Comparison of ENCODE assay signal across 8 mouse cellular contexts in the genomic region with DNA sequence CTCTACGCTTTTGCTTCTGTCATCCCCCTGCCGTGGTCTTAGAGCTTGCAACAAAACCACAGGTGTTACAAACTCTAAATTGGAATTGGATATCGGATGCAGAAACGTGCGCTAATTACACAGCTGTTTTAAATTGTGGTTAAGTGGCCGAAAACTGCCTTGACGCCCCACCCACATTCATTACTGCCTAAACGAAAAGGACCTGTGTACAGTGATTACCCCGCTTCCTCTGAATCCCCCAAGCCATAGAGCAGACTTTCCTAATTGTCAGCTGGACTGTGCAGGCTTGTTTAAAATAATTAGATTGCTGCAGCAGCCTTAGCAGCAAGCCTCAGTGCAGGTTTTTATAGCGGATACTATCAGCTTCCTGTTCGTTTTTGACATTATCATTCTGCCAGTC.
A peak's percentile ranks its signal among the peaks of the same experiment; 100 is the strongest.
DNase-seq lines count a peak whose midpoint lies in the region; ATAC-seq and TF ChIP-seq lines count a peak whose summit lies in the region.

No protein-coding gene starts in this region.

- no peak overlapping the region for H3K27ac ChIP-seq in heart, adult 2 months
- H3K27ac ChIP-seq in neural tube, embryonic 11.5 days (ENCODE audit: low read depth, low read length) = no peak overlapping the region
- no peak overlapping the region for H3K27ac ChIP-seq in stomach, postnatal 0 days (replicated peaks)

- H3K9ac ChIP-seq in heart, adult 2 months (ENCODE audit: low read depth, low read length) = no peak overlapping the region
- no peak overlapping the region for H3K9ac ChIP-seq in neural tube, embryonic 11.5 days (ENCODE audit: low read length)
- no peak overlapping the region for H3K9ac ChIP-seq in stomach, postnatal 0 days (ENCODE audit: low read length)

- no peaks in the 10 kb centered on the region for H3K79me2 ChIP-seq in heart, adult 2 months (replicated peaks; ENCODE audit: control insufficient read depth, insufficient read depth, low read length)

- no peak for DNase-seq in heart, adult 2 months
- no peak for DNase-seq in heart, adult 9 months (ENCODE audit: low spot score in 2 of 2)
- DNase-seq in neural tube, embryonic 11.5 days (ENCODE audit: low spot score) = peak; percentile 12
- no peak for DNase-seq in neural tube, embryonic 10.5 days (ENCODE audit: extremely low spot score, low spot score)
- peak; percentile 1 to 9 for DNase-seq in layer of hippocampus, postnatal 36 days
- DNase-seq in stomach, postnatal 0 days (ENCODE audit: low spot score) = no peak
- no peak for DNase-seq in gastrocnemius, postnatal 10 days
- no peak for DNase-seq in right cerebral cortex, postnatal 4 days

- H3K4me3 ChIP-seq in heart, adult 2 months = peak overlapping the region; percentile 36
- H3K4me3 ChIP-seq in neural tube, embryonic 11.5 days (ENCODE audit: low read depth, low read length) = no peak overlapping the region
- no peak overlapping the region for H3K4me3 ChIP-seq in stomach, postnatal 0 days (ENCODE audit: low read depth, low read length)

- intact Hi-C loops in heart, adult 2 months (cut with DNase I) = loop anchor here (10.0 kb wide), 1 partner anchor 274 kb away; no protein-coding TSS in a partner anchor

- no peak for TF ChIP-seq CTCF in heart, adult 2 months (IDR thresholded peaks at IDR 0.05)
- TF ChIP-seq CTCF in stomach, postnatal 0 days (IDR thresholded peaks at IDR 0.05; ENCODE audit: low read depth) = no peak

- H3K4me1 ChIP-seq in heart, adult 2 months (ENCODE audit: control insufficient read depth, insufficient read depth, low read length) = no peaks in the 10 kb centered on the region; the same call in 1 of the 2 replicates
- H3K4me1 ChIP-seq in neural tube, embryonic 11.5 days (ENCODE audit: control insufficient read depth, insufficient read depth, low read length) = no peaks in the 10 kb centered on the region
- no peaks in the 10 kb centered on the region for H3K4me1 ChIP-seq in stomach, postnatal 0 days (replicated peaks; ENCODE audit: control insufficient read depth, insufficient read depth)

- WGBS in heart, adult 2 months = 46% methylated on average over 11 of the region's 11 CpGs
- 52% methylated on average over 11 of the region's 11 CpGs for WGBS in neural tube, embryonic 11.5 days
- 40% methylated on average over 11 of the region's 11 CpGs for WGBS in stomach, postnatal 0 days

- no peak for TF ChIP-seq EP300 in heart, adult 2 months (IDR thresholded peaks at IDR 0.05; ENCODE audit: insufficient read depth, low read depth, low read length)
- TF ChIP-seq EP300 in stomach, postnatal 0 days (optimal IDR thresholded peaks at IDR 0.05) = no peak

- no peak for ATAC-seq in neural tube, embryonic 11.5 days (ENCODE audit: insufficient read depth, low FRiP score, low TSS enrichment)
- no peak for ATAC-seq in stomach, postnatal 0 days (ENCODE audit: low FRiP score, low TSS enrichment)

- H3K9me3 ChIP-seq in neural tube, embryonic 11.5 days (ENCODE audit: control insufficient read depth, low read length) = no peaks in the 10 kb centered on the region
- no peaks in the 10 kb centered on the region for H3K9me3 ChIP-seq in stomach, postnatal 0 days (ENCODE audit: control insufficient read depth, low read length)

- no peaks in the 10 kb centered on the region for H3K27me3 ChIP-seq in heart, adult 2 months (ENCODE audit: control insufficient read depth, insufficient read depth, low read length)
- no peaks in the 10 kb centered on the region for H3K27me3 ChIP-seq in neural tube, embryonic 11.5 days (ENCODE audit: control insufficient read depth, insufficient read depth, low read length)
- H3K27me3 ChIP-seq in stomach, postnatal 0 days (ENCODE audit: control insufficient read depth, insufficient read depth, low read length) = no peaks in the 10 kb centered on the region

- TF ChIP-seq POLR2A in heart, adult 2 months (IDR thresholded peaks at IDR 0.05; ENCODE audit: insufficient read depth, low read depth, low read length) = no peak

- H3K4me2 ChIP-seq in neural tube, embryonic 11.5 days (ENCODE audit: low read depth) = peak overlapping the region; percentile 14; the same call in 1 of the 2 replicates
- H3K4me2 ChIP-seq in stomach, postnatal 0 days (replicated peaks; ENCODE audit: low read depth) = peak overlapping the region; percentile 36

- H3K36me3 ChIP-seq in heart, adult 2 months (ENCODE audit: control insufficient read depth, insufficient read depth, low read length) = no peaks in the 10 kb centered on the region
- no peaks in the 10 kb centered on the region for H3K36me3 ChIP-seq in neural tube, embryonic 11.5 days (ENCODE audit: control insufficient read depth, insufficient read depth, low read length)
- no peaks in the 10 kb centered on the region for H3K36me3 ChIP-seq in stomach, postnatal 0 days (ENCODE audit: control insufficient read depth, insufficient read depth, low read length)

Comparison
In these comparisons a context has a peak if more than half of its experiments do, and no peak if none do; other contexts are left out.
1. DNase-seq: peak in neural tube, embryonic 11.5 days (single experiment) and layer of hippocampus, postnatal 36 days (2 of 2); none in heart, adult 2 months (0 of 2), heart, adult 9 months (0 of 2), neural tube, embryonic 10.5 days (single experiment), stomach, postnatal 0 days (single experiment), gastrocnemius, postnatal 10 days (single experiment) and right cerebral cortex, postnatal 4 days (single experiment).